Mouse (Mus musculus) megakaryocyte, embryonic 14.5 days (primary cell): ENCODE results near the gene 2200002D01Rik. TPM values are rescaled to one million over a fixed set of nuclear protein-coding genes. Genes with fewer than 3 reads are reported as not detected.

Experiments used
- H3K27me3 ChIP-seq: replicated peaks from 2 replicates; pipeline ENCODE3; 2012; ENCODE audit warnings: inconsistent platforms
- H3K36me3 ChIP-seq: replicated peaks from 2 replicates; pipeline ENCODE3; 2012; ENCODE audit warnings: low read length, inconsistent platforms, mixed read lengths
- H3K4me1 ChIP-seq: 2 replicates; pipeline ENCODE4 v1.6.1; 2012; ENCODE audit warnings: inconsistent platforms
- H3K4me3 ChIP-seq: replicated peaks from 2 replicates; pipeline ENCODE3; 2012; ENCODE audit warnings: moderate library complexity, mild to moderate bottlenecking, inconsistent platforms
- H3K9me3 ChIP-seq: 2 replicates; pipeline ENCODE4 v1.6.1; 2012; ENCODE audit warnings: inconsistent platforms
- FLI1 ChIP-seq: IDR thresholded peaks from 2 replicates; pipeline ENCODE4 v1.6.1; 2012; ENCODE audit warnings: low read length, inconsistent platforms, mixed read lengths
- GATA1 ChIP-seq: IDR thresholded peaks from 3 replicates; pipeline ENCODE4 v1.6.1; 2012; ENCODE audit warnings: mixed read lengths, low read length, inconsistent platforms, borderline replicate concordance
- polyA plus RNA-seq: library from polyadenylated mRNA; stranded (reverse); fragments of >175 nt; gene quantifications from 2 replicates; pipeline ENCODE4 v1.2.3, GENCODE M21; 2012; ENCODE audit warnings: low replicate concordance; ENCODE audit not compliant: insufficient read depth

Gene 2200002D01Rik
- polyA plus RNA-seq, 1 experiment: 0.46 TPM

GRCm38 (mm10) chr7:29280801-29281200, 32.5 kb upstream of the 2200002D01Rik start:
- Histone ChIP-seq H3K36me3 (no peaks in the 10 kb centered on the region), H3K4me3 (peak overlapping the region; percentile 93), H3K27me3 (peaks cover 56% of the 10 kb centered on the region), H3K9me3 (peaks cover 7% of the 10 kb centered on the region; the same call in 1 of the 2 replicates), H3K4me1 (peaks cover 39% of the 10 kb centered on the region)
- TF ChIP-seq GATA1 (no peak), FLI1 (no peak)

- Histone ChIP-seq H3K4me1 (peaks cover 45% of the 10 kb centered on the region), H3K36me3 (no peaks in the 10 kb centered on the region), H3K4me3 (no peak overlapping the region), H3K27me3 (peaks cover 49% of the 10 kb centered on the region), H3K9me3 (peaks cover 2% of the 10 kb centered on the region; the same call in 1 of the 2 replicates)
- no peak for TF ChIP-seq GATA1
- no peak for TF ChIP-seq FLI1
These were observed 31.7 kb upstream of the 2200002D01Rik start for GRCm38 (mm10) chr7:29279924-29280323.

DNA sequence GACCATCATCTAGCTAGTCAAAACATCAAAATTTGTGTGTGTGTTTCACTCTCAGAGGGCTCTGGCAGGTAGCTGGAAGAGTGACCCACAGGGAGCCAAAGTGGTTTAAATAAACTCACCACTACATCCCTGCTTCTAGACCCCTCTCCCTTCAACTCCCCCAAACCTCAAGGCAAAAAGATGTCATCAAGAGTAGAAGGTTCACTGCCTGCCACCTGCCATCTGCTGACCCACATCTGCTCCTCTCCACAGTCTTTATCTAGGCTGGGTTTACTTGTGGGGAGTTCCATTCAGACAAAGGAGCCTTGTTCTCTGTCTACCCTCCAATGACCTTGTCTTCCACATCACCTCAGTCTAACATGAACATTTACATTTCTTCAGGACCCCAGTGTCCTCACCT, 31.0 kb upstream of the 2200002D01Rik start:
- H3K4me1 ChIP-seq: peaks cover 50% of the 10 kb centered on the region
- no peak for TF ChIP-seq FLI1
- no peak for TF ChIP-seq GATA1

DNA sequence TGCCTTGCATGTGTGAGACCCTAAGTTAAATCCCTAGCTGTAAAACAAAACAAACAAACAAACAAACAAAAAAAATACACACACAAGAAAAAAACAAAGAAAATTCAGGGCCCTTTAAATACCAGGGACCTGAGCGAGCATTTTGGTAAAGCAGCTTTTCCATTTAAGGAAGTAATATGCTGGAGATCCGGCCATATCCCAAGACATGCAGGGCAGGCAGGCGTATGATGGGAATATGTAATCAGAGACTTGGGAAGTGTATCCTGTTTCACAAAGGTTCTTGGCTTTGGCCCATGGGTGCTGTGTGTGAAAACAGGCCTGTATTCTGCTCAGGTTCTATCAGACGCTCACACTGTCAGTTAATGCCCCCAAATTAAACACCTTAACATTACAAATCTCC, 29.2 kb upstream of the 2200002D01Rik start:
- TF ChIP-seq FLI1 (no peak), GATA1 (no peak)
- no peaks in the 10 kb centered on the region for H3K36me3 ChIP-seq
- peaks cover 31% of the 10 kb centered on the region for H3K27me3 ChIP-seq
- no peaks in the 10 kb centered on the region for H3K9me3 ChIP-seq
- peaks cover 52% of the 10 kb centered on the region for H3K4me1 ChIP-seq
- no peak overlapping the region for H3K4me3 ChIP-seq

More for the DNA sequence above, 31.0 kb upstream of the 2200002D01Rik start:
- H3K27me3 ChIP-seq: peaks cover 42% of the 10 kb centered on the region
- no peaks in the 10 kb centered on the region for H3K36me3 ChIP-seq
- no peaks in the 10 kb centered on the region for H3K9me3 ChIP-seq
- no peak overlapping the region for H3K4me3 ChIP-seq

GRCm38 (mm10) chr7:29276715-29277114, 28.4 kb upstream of the 2200002D01Rik start:
- Histone ChIP-seq H3K27me3 (peaks cover 26% of the 10 kb centered on the region), H3K4me1 (peaks cover 50% of the 10 kb centered on the region), H3K4me3 (no peak overlapping the region), H3K36me3 (no peaks in the 10 kb centered on the region), H3K9me3 (no peaks in the 10 kb centered on the region)
- no peak for TF ChIP-seq GATA1
- no peak for TF ChIP-seq FLI1

- no peak overlapping the region for H3K4me3 ChIP-seq
- H3K36me3 ChIP-seq: no peaks in the 10 kb centered on the region
- H3K4me1 ChIP-seq: peaks cover 38% of the 10 kb centered on the region
- H3K27me3 ChIP-seq: peaks cover 8% of the 10 kb centered on the region
- no peak for TF ChIP-seq GATA1
- TF ChIP-seq FLI1: no peak
- no peaks in the 10 kb centered on the region for H3K9me3 ChIP-seq
These were observed 23.6 kb upstream of the 2200002D01Rik start for GRCm38 (mm10) chr7:29271687-29272465.

DNA sequence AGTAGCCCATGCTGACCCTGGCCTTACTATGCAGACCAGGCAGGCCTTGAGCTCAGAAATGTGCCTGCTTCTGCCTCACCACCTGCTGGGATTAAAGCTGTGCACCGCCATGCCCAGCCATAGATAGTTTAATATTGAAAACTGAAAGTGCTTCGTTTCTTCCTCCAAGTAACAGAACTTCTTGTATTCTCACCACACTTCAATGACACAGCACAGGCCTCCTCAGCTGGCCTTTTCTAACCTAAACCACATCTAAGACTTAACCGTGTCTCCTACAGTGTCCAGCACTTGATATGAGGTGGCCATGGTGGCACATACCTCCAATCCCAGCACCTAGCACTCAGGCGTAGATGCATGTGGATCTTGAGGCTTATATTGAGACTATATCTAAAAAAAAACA, 22.2 kb upstream of the 2200002D01Rik start:
- Histone ChIP-seq H3K4me3 (peak overlapping the region; percentile 57), H3K9me3 (no peaks in the 10 kb centered on the region), H3K27me3 (peaks cover 8% of the 10 kb centered on the region), H3K36me3 (no peaks in the 10 kb centered on the region), H3K4me1 (peaks cover 29% of the 10 kb centered on the region)
- TF ChIP-seq GATA1 (no peak), FLI1 (no peak)

DNA sequence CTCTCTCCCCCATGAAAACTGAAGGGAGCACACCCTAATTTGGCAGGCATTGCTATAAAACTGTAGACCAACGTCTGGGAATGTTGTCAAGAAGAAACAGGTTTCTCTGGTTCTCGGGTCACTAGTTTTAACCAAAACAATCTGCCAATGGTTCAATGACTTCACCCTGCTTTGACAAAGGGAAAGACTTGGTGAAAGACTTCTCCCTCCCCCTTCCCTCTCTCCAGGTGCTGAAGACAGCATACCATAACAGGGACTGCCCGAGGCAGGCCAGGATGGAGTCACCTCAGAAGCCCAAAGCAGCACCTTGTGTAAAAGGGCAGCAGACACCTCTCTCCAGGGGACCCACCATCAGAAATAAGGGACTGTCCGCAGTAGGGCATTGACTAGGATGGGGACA, 18.7 kb upstream of the 2200002D01Rik start:
- no peak for TF ChIP-seq FLI1
- no peak for TF ChIP-seq GATA1
- H3K4me3 ChIP-seq: no peak overlapping the region
- no peaks in the 10 kb centered on the region for H3K9me3 ChIP-seq
- H3K27me3 ChIP-seq: peaks cover 7% of the 10 kb centered on the region
- H3K4me1 ChIP-seq: peaks cover 22% of the 10 kb centered on the region
- no peaks in the 10 kb centered on the region for H3K36me3 ChIP-seq

DNA sequence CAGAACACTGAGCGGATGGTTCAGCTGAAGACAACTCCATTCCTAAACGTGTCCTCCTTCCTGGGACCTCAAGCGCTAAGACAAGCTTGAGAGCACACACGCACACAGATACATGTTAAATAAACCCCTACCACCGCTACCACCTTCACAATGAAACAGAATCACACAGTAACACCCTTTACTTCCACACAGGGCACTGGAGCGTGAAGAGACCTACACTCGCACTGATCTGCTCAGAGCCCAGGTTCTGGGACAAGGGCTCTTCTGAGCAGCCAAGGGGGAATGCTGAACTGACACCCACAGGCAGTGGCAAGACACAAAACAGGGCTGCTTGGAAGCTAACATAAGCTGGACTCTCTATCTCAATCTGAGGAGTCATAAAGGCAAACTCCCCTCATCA, 17.4 kb upstream of the 2200002D01Rik start:
- H3K27me3 ChIP-seq: no peaks in the 10 kb centered on the region
- TF ChIP-seq GATA1 (no peak), FLI1 (no peak)
- no peaks in the 10 kb centered on the region for H3K36me3 ChIP-seq
- H3K4me3 ChIP-seq: no peak overlapping the region
- no peaks in the 10 kb centered on the region for H3K9me3 ChIP-seq
- H3K4me1 ChIP-seq: peaks cover 21% of the 10 kb centered on the region

- peaks cover 4% of the 10 kb centered on the region for H3K36me3 ChIP-seq
- peaks cover 26% of the 10 kb centered on the region for H3K4me1 ChIP-seq
These were observed 15.6 kb upstream of the 2200002D01Rik start for GRCm38 (mm10) chr7:29263831-29264230.

More at GRCm38 (mm10) chr7:29263831-29264230, 15.6 kb upstream of the 2200002D01Rik start:
- Histone ChIP-seq H3K9me3 (no peaks in the 10 kb centered on the region), H3K27me3 (no peaks in the 10 kb centered on the region), H3K4me3 (no peak overlapping the region)
- TF ChIP-seq GATA1 (no peak), FLI1 (no peak)
